Mouse (Mus musculus): ENCODE data around the gene Palld.
A peak's percentile ranks its signal among the peaks of the same experiment; 100 is the strongest.

Palld gene

GRCm38 (mm10) chr8:61865365-61865764, 37.1 kb downstream of the Palld start:
- DNase-seq, result peak in 1 of 2 experiments; percentile 14

DNA sequence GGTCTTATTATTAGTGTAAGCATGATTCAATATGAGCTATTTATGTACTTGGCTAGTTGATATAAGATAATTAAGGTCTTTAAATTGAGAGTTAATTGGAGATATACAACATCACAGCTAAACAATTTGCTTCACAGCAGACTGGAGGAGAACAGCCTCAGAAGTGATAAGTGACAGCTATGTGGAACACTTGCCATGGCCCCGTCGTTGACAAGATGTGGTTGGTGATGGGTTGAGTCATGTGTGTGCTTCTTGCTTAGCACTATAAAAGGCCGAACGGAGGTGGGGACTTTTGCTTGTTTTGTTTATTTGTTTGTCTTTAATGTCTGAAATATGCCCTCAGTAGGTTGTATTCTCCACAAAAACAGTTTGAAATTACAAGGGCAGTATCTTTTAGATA, 51.2 kb downstream of the Palld start:
- DNase-seq, result no peak

DNA sequence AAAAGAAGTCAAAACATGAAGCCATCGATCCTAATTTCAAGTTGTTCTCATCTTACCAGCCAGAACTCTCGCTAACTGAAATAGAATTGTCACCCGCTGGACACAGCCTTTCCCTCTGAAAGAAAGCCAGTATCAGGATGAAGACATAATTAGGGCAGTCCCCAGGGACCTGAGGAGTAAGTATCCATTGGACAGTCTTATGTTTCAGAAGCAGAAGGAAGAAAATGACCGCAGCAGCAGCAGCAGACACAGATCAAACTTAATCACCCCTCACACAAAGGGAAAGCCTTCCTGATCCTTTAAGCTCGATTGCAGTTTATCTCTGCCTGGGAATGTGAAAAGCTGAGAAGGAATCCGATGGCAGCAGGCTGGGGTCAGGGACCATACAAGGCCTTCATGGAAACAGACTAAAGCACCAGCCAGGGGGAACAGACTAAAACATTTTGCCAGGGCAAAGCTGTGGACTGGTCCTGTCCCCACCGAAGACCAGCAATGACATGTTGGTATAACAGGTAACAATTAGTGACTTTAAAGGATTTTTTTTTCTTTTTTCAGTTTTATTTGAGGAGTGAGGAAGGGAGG, 53.8 kb downstream of the Palld start:
- peak; percentile 59 to 67 for DNase-seq

- DNase-seq, result no peak
Measured at GRCm38 (mm10) chr8:61847494-61847893, 55.0 kb downstream of the Palld start.

GRCm38 (mm10) chr8:61844992-61845391, 57.5 kb downstream of the Palld start:
- DNase-seq, result no peak

DNA sequence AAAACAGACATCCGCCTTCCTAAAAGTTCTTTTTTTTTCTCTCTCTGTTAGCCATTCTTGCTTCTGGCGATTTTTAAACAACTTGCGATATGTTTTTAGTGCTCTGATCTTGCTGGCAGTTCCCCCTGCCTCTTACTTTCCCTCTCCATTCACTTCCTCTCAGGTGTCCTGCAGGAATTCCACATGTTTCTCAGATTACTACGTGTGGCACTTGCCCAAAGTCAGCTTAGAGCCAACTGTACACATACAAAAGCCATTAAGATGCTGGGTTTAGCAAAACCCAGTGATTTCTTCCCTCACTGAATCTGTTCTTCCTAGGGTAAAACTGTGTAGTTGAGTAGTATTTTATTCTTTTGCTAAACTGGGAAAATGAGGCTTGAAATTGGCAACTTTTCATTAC, 57.9 kb downstream of the Palld start:
- no peak for DNase-seq

GRCm38 (mm10) chr8:61843776-61844175, 58.7 kb downstream of the Palld start:
- no peak for DNase-seq

- no peak for DNase-seq
Measured at GRCm38 (mm10) chr8:61833211-61833610, 69.3 kb downstream of the Palld start.

DNA sequence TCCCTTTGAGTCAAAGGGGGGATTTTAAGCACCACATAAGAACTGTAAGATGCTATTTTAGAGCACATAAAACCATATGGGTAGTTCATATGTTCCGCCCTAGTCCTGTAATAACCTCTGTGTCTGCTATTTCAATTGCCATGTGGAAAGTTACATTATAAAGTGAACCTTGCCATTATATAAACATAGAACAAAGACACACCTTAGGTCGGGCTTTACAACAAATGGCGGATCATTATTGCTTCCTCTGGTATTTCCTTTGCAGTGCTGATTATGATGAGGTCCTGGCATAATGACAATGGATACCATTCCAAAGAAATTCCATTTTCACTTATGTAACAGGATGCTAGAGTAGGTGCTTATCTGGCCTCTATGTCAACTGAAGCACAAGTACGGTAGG, 70.5 kb downstream of the Palld start:
- no peak for DNase-seq

- DNase-seq, result no peak
Measured at GRCm38 (mm10) chr8:61830821-61831220, 71.7 kb downstream of the Palld start.

DNA sequence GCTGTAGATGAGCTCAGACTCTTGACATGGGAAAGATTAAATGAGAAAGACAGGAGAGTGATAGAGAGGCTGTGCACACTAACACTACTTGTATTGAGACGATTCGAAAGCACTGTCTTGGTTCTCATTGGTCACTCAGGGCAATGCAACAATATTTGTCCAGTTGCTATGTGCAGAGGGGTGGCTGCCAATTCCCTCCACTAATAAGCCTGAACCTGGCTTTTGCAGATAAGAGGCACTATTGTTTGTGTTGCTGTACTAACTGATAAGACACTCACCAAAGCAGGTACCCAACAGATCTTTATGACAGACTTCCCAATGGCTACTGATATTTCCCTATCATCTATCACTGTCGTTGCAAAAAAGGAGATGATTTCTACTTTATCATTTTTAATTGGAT, 77.9 kb downstream of the Palld start:
- DNase-seq, result no peak

- no peak for DNase-seq
Measured at GRCm38 (mm10) chr8:61823157-61823556, 79.3 kb downstream of the Palld start.

DNA sequence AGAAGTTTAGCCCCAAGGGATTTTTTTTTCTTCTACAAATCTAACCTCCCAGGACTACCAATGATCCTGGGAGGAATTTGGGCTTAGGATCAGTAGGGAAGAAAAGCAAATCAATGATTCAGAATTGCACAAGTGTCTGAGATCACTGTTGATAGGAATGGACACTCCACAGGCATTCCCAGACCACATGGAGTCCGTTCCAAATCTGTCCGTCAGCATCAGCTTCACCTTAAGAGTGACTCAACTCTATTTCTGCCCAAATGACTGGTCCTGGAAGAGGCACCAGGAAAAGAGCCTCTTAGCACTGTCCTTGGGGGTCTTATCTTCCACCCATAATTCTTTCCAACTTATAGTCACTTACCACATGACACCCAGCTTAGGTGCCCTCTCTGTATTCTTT, 98.7 kb downstream of the Palld start:
- no peak for DNase-seq

- no peak for DNase-seq
Measured at GRCm38 (mm10) chr8:61802840-61803239, 99.7 kb downstream of the Palld start.

DNA sequence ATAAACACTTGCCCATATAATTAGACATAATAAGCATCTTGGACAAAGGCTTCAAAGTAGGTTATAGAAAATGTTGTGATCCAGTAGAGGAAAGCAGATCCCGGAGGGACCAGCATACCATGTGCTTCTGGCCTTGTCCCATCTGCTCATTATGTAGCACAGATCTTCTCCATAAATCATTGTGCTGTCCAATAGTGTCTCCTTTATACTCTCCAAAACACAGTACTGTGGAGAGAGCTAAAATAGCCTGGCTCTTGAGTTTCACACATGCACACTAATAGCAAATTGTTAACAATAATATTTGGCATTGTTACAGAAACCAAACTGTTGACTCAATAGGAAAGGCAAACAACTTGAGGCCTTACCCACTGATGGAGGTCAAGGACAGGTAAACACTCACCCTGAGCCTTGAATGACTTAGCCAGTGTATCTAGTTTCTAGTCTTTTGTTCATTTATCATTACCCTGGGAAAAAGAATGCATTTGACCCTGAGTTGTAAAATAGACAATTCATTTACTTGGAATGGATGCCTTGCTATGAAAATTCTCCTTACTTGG, 105.0 kb downstream of the Palld start:
- DNase-seq, result no peak

DNA sequence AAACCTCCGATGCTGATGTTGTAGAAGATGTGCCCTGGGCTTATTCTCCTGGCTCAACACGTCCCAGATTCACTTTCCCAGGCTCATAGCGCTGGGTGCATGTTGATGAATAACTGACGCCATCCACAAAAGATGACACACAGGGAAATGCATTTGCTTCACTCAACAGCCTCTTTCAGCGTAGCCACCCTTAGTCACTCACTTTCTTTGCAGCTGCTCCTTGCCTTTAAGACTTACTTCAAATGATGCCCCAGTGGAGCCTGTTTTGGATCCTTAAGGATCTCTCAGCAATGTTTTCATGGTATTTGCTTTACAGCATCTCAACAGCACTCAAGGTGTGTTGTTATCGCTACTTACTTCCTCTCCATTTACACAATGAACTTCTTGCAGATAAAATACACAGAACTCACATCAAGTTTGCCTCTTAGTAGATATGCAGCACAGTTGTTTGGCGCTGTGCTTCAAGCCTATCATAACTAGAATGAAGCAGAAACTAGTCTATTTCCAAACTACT, 105.9 kb downstream of the Palld start:
- no peak for DNase-seq

- DNase-seq, result no peak
Measured at GRCm38 (mm10) chr8:61789946-61790345, 112.5 kb downstream of the Palld start.

DNA sequence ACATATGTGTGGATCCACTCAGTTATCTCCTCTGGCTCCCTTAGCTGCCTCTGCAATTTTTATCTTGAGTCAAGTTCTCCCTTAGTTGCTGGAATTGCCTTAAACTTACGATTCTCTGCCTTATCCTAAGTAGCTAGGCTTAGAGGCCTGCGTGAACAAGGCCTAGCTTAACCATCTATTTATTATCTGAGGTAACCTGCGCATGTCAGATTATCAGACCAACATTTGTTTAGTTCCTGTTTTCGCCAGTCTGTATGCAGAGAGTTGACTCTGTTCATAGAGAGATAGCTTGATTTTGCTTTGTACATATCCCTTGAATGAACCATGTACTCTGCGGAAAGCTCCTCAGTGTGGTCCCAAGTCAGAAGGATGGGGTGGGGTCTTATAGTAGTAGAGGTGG, 113.2 kb downstream of the Palld start:
- DNase-seq, result no peak

GRCm38 (mm10) chr8:61782931-61783491, 119.5 kb downstream of the Palld start:
- no peak for DNase-seq

DNA sequence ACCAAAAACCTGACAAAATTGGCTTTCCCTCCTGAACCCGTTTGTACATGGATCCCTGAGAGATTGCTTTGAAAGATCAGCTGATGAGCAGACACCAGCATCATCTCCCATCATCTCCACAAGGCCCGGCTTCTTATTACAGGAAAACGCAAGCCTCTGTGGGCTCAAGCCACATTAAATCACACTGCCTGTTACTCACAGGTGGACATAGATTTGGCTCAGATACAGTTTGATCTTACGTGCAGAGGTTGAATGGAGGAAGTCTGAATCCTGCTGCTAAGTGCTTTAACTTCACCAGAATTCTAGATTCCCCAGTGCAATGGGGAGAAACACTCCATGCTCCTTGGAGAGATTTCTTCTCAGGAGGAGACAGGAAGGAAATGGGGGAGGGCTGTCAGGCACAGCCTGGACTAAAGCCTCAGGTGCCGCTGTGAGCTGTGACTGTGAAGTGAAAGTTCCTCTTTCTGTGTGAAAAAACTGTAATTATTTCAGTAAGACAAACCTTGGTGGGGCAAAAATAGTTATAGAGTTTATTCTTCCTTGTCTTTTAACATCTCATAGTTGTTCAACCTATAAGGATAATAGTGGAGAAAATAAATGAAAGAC, 121.7 kb downstream of the Palld start:
- DNase-seq, result no peak

DNA sequence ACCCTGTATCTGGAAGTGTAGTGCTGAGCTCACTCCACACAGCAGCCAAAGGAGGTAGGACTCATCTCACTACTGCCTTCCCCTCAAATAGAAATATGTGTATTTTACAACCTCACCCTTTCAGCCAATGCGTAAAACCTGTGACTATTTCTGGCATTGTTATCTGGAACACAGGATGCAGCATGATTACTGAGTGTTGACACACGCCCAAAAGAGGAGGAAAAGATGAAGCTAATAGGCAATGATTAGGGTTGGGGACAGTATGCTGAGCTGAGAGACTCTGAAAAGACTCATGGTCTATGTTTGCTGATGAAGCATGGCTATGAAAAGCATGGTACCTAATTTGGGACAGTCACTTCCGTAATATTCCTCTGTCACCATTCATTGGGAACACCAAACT, 124.3 kb downstream of the Palld start:
- DNase-seq, result no peak

- DNase-seq, result no peak
Measured at GRCm38 (mm10) chr8:61776560-61776959, 125.9 kb downstream of the Palld start.

DNA sequence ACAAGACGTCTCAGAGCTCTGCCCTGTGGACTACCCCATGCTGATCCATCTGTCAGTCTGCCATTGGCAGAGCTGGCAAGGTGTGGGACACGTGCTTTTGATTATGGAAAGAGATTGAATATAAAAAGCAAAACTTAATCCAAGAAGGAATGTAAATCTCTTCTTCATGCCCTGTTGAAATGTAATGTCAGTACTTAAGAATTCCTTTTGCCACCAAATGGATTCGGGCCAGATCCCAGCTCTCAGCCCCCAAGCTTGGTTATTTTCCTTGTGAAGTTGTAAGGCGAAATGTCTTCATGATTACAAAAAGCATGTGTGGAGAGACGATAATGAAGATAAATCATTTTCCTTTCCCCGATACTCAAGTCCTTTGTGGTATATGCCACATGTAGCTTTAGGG, 126.6 kb downstream of the Palld start:
- DNase-seq, result peak; percentile 37 to 40

DNA sequence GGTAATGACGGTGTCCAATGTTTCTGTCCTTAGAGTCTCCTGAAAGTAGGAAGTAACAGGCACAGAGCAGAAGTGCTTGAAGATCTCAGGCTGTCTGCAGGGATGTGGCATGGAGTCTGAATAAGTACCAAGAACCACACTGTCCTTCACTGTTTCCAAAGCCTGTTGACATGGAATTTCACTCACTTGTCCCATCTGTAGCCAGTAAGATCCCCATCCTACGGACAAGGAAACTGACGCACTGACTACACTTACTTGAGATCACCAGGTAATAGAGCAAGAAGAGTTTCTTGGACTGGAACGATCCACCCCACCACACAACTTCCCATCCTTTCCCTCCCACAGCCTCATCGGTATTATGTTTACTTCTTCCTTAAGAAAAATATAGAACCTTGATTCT, 128.3 kb downstream of the Palld start:
- no peak for DNase-seq
